Mouse (Mus musculus) left cerebral cortex, adult 8-10 months (tissue): ENCODE results near the gene Dtd1. TPM values are rescaled to one million over a fixed set of nuclear protein-coding genes. Genes with fewer than 3 reads are reported as not detected.
A peak's percentile ranks its signal among the peaks of the same experiment; 100 is the strongest.

Experiments used
- DNase-seq, 2 experiments: peaks; one replicate each; pipeline ENCODE4 v3.0.0; 2022; ENCODE audit warnings: low spot score in 2 of 2
- total RNA-seq, 4 experiments: library from RNA; stranded (reverse); gene quantifications; 2 replicates each; pipeline ENCODE4 v1.2.4; 2022

Dtd1 gene
- total RNA-seq, 4 experiments from 2014 or later, result 59.8 to 64.5 (median 62.2) TPM

DNA sequence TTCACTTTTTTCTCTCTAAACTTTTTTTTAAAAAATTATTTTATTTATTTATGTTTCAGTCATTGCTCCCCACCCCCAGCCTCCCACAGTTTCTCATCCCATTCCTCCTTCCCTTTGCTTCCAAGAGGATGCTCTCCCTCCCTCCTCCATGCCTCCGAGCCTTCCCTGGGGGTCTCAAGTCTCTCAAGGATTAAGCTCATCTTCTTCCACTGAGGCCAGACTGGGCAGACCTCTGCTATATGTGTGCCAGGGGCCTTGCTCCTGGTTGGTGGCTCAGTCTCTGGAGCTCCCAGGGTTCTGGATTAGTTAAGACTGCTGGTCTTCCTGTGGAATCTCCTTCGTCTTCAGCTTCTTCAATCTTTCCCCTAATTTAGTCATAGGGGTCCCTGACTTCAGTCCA lies 110.0 kb downstream of the Dtd1 start:
- DNase-seq, result no peak

DNA sequence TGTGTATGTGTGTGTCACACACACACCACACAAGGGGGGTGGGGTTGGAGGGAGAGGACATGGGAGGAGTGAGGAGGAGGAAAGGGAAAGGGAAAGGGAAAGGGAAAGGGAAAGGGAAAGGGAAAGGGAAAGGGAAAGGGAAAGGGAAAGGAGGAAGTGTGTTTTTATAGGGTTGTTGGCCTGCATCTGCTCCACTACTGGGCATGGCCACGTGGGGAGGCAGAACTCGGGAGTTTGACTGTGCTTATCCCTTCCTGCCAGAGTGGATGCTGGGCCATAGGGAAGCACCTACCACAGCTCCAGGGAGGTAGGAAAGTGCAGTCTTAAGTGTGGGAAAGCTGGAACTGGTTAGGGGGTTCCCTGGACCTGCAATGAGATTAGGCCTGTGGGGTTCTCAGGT lies 114.9 kb downstream of the Dtd1 start:
- DNase-seq, result no peak

DNA sequence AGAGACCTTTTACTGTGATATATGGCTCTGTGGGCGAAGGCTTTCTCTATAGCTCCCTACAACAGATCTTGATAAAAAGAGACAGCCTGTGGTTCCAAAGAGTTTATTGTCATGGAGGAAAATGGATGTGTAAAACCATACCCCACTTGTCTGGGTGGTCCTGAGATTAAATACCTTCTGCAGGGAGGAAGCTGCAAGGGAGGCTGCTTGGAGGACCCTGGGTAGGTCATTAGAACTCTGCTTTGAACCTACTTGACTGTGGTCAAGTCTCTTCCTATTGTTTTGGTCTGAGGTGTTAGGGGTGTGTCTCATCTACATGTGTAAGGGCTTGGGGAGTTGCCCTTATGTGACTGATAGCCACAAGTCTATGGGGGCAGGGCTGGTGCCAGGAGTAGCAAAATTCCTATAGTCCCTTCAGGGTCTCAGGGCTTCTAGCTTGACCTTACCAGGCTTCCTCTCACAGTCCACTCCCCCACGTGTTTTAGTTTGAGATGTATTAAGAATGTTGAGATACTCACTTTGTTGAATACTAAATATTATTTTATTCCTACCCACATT lies 115.6 kb downstream of the Dtd1 start:
- no peak for DNase-seq

GRCm38 (mm10) chr2:144716248-144716647 lies 116.6 kb downstream of the Dtd1 start:
- DNase-seq, result no peak

DNA sequence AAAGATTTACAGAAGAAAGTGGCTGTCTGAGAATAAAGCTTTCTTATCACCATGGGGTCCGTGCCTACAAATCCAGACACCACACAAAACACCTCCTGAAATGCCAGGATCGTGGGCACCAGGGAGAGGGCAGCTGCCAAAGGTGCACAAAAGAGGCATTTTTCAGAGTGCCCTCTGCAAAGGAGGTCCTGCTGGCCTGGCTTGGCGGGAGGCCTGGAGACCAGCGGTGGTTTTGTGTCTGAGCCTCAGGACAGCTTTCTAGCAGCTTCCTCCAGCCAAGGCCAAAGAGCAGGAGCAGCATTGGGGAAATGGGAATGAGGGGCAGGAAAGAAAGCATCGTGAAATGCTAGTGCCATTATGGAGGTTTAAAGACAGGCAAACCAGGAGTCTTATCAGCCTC lies 118.6 kb downstream of the Dtd1 start:
- no peak for DNase-seq

DNA sequence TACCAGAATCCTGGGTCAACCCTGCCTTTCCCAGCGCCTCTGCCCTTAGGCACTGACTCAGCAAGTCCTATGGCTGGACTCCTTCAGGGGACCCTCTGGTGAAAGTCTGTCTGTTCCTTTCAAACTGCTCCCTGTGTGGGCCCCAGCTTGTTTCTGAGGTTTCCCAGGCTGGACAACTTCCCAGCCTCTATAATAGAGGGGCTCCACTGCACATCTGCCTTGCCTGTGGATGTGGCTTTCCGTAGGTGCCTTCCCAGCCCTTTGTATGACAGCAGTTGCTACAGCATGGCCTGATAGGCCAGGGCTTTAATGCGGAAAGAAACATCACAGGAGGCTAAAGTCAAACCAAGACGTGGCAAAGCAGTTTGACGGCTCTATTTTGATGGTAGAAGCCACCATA lies 119.6 kb downstream of the Dtd1 start:
- DNase-seq, result no peak

DNA sequence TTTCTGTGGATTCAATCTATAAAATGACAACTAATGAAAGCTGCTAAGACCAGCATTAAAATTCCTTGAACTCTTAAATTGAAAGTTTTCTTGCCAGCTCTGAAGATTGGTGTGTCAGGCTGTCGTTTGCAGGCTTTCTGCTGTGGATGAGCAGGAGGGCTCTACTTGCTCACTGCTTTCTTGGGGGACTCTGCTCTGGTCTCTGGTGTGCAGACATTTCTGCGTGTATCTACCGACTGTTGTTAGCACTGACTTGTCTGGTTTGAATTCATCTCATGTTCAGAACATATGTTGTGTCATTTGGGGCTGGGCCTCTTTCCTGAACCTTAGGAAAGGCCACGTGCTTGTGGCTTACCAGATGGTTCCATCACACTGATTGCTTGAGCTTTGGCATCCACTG lies 120.0 kb downstream of the Dtd1 start:
- no peak for DNase-seq

- no peak for DNase-seq
Observed at GRCm38 (mm10) chr2:144720407-144720959, 120.8 kb downstream of the Dtd1 start.

DNA sequence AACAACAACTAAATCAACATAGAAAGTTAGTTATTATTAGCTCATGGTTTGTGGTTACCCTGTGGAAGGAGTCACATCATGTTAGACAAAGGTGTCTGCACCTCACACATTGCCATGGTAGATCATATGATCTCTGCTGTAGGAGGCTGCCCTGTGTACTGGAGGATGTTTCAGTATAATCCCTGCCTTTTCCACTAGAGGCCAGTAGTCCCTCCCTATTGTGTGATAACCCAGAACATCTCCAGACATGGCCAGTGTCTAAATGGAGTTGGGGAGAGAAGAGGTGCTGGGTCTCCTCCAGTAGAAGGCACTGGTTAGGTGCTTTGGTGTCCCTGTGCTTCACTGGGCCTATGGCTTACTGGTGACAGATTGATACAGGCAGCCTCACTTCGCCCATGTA lies 125.0 kb downstream of the Dtd1 start:
- no peak for DNase-seq

- DNase-seq, result no peak
Observed at GRCm38 (mm10) chr2:144727136-144727535, 127.4 kb downstream of the Dtd1 start.

GRCm38 (mm10) chr2:144729776-144730175 lies 130.1 kb downstream of the Dtd1 start:
- DNase-seq, result no peak

DNA sequence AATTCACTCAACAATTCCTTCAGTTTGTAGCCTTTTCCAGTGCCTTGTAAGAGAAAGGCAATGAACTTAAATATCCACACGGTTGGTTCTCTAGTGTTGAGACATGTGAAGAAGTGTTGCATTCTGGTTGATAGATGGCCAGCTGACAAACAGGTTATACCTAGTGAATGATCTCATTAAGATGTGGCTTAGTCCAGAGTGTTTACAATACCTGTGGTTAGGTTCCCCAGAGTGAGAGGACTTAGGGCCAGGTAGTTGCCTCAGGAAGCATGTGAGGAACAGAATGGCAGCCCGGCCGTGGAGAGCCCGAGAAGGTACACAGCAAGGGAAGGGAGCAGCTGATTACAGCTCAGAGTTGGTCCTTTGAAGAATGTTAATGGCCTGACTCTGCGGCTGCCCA lies 138.5 kb downstream of the Dtd1 start:
- DNase-seq, result no peak

GRCm38 (mm10) chr2:144738576-144738975 lies 138.9 kb downstream of the Dtd1 start:
- DNase-seq, result no peak

DNA sequence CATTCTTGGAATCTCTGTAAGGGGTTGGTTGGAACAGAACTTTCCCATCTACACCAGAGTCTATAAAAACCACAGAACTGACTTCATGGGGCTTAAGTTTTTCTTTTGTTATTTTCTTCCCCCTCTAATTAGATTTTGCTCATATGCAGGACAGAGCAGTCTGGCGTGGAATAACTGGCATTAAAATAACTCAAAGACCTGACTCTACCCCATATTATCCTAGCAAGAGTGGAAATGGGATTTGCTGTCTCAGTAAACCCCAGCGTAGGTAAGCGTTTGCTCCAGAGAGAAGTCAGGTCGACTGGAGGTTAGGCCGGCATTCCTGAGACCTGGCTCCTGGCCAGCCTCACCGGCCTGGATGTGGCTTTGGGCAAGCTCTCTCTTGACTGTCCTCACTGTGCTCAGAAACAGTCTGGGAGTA lies 140.9 kb downstream of the Dtd1 start:
- DNase-seq, result no peak

- DNase-seq, result no peak
Observed at GRCm38 (mm10) chr2:144741973-144742372, 142.3 kb downstream of the Dtd1 start.

GRCm38 (mm10) chr2:144743316-144743715 lies 143.6 kb downstream of the Dtd1 start:
- no peak for DNase-seq

GRCm38 (mm10) chr2:144745266-144745665 lies 145.6 kb downstream of the Dtd1 start:
- DNase-seq, result no peak

DNA sequence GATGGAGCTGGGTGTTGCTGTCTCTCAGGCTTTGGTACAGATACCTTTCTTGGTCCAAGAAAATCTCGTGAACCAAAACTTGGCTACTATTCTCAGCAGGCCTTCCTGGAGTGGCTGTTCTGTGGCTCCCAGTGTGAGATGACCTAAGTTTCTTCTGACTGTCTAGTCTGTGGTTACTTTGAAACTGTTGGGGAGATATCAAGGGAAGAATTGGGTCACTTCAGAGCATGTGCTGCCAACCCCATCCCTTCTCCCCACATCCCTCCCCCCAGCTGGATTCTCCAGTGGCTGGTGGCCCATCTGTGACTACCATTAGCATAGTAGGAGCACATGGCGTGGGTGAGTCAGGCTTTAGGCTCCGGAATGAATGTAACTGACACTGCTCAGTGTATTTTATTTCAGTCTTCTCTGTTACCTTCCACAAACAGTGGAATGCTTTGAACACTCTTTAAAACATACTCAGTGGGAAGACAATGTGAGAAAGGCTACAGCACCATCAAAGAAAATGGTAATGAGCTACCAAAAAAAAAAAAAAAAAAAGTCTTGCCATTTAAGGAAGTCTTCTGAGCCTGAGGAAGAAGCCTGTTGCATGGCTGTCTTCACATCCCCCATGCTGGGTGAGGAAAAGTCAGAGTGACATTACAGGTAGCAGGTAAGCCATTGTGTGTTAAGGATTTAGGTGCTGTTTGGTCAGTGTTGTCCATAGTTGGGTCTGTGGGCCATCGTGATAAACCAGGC lies 146.5 kb downstream of the Dtd1 start:
- peak in 1 of 2 experiments; percentile 36 for DNase-seq

GRCm38 (mm10) chr2:144753604-144754003 lies 153.9 kb downstream of the Dtd1 start:
- no peak for DNase-seq

DNA sequence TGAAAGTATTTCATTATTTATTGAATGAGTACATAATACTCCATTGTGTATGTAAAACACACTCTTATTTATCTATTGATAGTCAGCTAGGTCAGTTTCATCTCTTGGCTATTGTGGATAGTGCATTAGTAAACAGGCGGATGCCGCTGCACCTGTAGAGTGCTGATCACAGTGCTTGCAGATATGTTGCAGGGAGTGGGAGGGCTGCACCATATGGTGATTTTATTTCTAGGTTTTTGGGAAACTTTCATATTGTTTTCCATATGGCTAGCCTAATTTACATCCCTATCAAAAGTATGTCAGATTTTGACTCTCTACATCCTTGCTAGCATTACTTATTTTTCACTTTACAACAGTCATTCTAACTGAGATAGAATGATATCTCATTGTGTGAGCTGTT lies 155.3 kb downstream of the Dtd1 start:
- no peak for DNase-seq

DNA sequence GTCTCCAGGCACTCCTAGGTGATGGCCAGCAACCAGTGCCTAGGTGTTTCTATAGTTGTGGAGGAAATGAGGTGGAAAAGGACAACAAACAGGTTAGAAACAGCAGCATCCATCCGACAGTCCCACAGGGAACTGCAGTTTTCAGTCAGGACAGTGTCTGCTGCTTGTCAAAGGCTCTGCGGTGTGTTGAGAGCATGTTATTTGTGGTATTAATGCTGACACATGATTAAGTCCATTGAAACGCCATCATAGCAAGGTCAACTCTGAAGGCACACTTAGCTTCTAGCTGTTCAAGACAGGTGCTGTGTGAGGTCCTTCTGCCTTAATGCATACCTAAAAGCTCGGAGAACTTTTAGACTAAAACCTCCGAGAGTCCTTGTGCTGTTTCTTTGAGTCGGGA lies 161.0 kb downstream of the Dtd1 start:
- no peak for DNase-seq

DNA sequence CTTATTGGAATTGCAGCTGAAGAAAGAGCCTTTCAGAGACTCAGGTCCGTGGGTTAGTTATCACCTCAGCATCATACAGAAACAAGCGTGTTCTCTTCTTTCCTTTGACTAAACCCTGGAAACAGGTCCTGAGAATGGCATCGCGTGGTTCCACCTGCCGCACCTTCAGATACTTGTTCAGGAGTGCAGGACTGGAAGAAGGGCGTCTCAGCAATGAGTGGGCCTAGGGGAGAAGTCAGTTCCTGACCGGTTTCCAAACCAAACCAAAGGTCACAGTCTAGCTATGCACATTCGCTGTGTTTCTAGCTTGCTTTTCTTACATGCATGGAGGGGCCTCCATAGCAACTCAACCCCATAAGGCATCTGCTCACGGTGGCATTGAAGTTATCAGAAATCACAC lies 164.0 kb downstream of the Dtd1 start:
- no peak for DNase-seq
